ENCODE assay signal across 17 mouse cellular contexts in genomic region chr12:34231621-34232150, GRCm38 (mm10).
DNase-seq lines count a peak whose midpoint lies in the region; ATAC-seq and TF ChIP-seq lines count a peak whose summit lies in the region.
"Had no signal": no experiment of that assay in that cellular context is flagged by ENCODE, and none has a peak within 500 bp of the region (broad histone marks: within the 10 kb centered on the region; RNA-seq: fewer than 3 reads in every experiment).

No protein-coding gene starts in this region.

- H3K4me1 ChIP-seq in hindbrain, postnatal 0 days (ENCODE audit: insufficient read depth, low read length): no peaks in the 10 kb centered on the region
- no peaks in the 10 kb centered on the region for H3K4me1 ChIP-seq in hindbrain, embryonic 10.5 days (replicated peaks)
- H3K4me1 ChIP-seq: liver, embryonic 15.5 days; neural tube, embryonic 13.5 days had no signal

- H3K36me3 ChIP-seq in hindbrain, postnatal 0 days (ENCODE audit: insufficient read depth, low read length): no peaks in the 10 kb centered on the region
- no peaks in the 10 kb centered on the region for H3K36me3 ChIP-seq in hindbrain, embryonic 10.5 days
- H3K36me3 ChIP-seq: liver, embryonic 15.5 days; neural tube, embryonic 13.5 days had no signal

- no peaks in the 10 kb centered on the region for H3K9me3 ChIP-seq in hindbrain, postnatal 0 days (ENCODE audit: low read length)
- H3K9me3 ChIP-seq in hindbrain, embryonic 10.5 days: no peaks in the 10 kb centered on the region
- H3K9me3 ChIP-seq: liver, embryonic 15.5 days; neural tube, embryonic 13.5 days had no signal

- no peak overlapping the region for H3K4me3 ChIP-seq in hindbrain, postnatal 0 days (ENCODE audit: low read length)
- no peak overlapping the region for H3K4me3 ChIP-seq in hindbrain, embryonic 10.5 days
- H3K4me3 ChIP-seq: liver, embryonic 15.5 days; neural tube, embryonic 13.5 days had no signal

- H3K27ac ChIP-seq in hindbrain, postnatal 0 days: no peak overlapping the region
- no peak overlapping the region for H3K27ac ChIP-seq in hindbrain, embryonic 10.5 days
- H3K27ac ChIP-seq: liver, embryonic 15.5 days; neural tube, embryonic 13.5 days had no signal

- no peak overlapping the region for H3K9ac ChIP-seq in hindbrain, postnatal 0 days (replicated peaks; ENCODE audit: low read length)
- H3K9ac ChIP-seq: liver, embryonic 15.5 days; neural tube, embryonic 13.5 days had no signal

- TF ChIP-seq CTCF in hindbrain, postnatal 0 days (IDR thresholded peaks at IDR 0.05; ENCODE audit: low read depth): no peak

- H3K4me2 ChIP-seq in hindbrain, postnatal 0 days (ENCODE audit: low read depth, low read length): no peak overlapping the region
- H3K4me2 ChIP-seq: liver, embryonic 15.5 days; neural tube, embryonic 13.5 days had no signal

- no peaks in the 10 kb centered on the region for H3K27me3 ChIP-seq in hindbrain, postnatal 0 days (ENCODE audit: insufficient read depth, low read length)
- no peaks in the 10 kb centered on the region for H3K27me3 ChIP-seq in hindbrain, embryonic 10.5 days (ENCODE audit: insufficient read depth, poor library complexity, severe bottlenecking)
- H3K27me3 ChIP-seq: CH12.LX; liver, embryonic 15.5 days; neural tube, embryonic 13.5 days; Patski had no signal

- 69% methylated on average over 4 of the region's 4 CpGs for WGBS in hindbrain, postnatal 0 days
- WGBS in hindbrain, embryonic 10.5 days: 84% methylated on average over 4 of the region's 4 CpGs

- no peak for ATAC-seq in hindbrain, postnatal 0 days
- ATAC-seq: inflammation-experienced regulatory T-cells, adult 6 months; Patski had no signal

- peak; percentile 12 for DNase-seq in hindbrain, postnatal 0 days (ENCODE audit: low spot score)
- DNase-seq in hindbrain, embryonic 10.5 days (ENCODE audit: low spot score): no peak
- DNase-seq in 3T3-L1 (ENCODE audit: low read depth, low spot score) (peak; percentile 70), adipocyte (ENCODE audit: low spot score) (peak; percentile 9)
- DNase-seq in layer of hippocampus, adult 18-20 months (ENCODE audit: low spot score in 2 of 2): peak; percentile 18 to 64
- DNase-seq in kidney, postnatal 25 days: no peak
- DNase-seq in spleen, adult 18-20 months: no peak
- DNase-seq: adrenal gland, adult 2 months; cerebellum, adult 11 months; gastrocnemius, postnatal 36 days; lung, postnatal 4 days; midbrain, embryonic 14.5 days had no signal

Comparison
In these comparisons a context has a peak if more than half of its experiments do, and no peak if none do; other contexts are left out.
1. DNase-seq: peak in hindbrain, postnatal 0 days (single experiment), 3T3-L1 (single experiment), adipocyte (single experiment) and layer of hippocampus, adult 18-20 months (2 of 2); none in hindbrain, embryonic 10.5 days (single experiment), kidney, postnatal 25 days (0 of 2) and spleen, adult 18-20 months (0 of 2).